Mouse (Mus musculus) CH12.LX (cell line): ENCODE measurements around the gene Map2k6. TPM values are rescaled to one million over a fixed set of nuclear protein-coding genes. Genes with fewer than 3 reads are reported as not detected.
A peak's percentile ranks its signal among the peaks of the same experiment; 100 is the strongest.
"Not testable (repeated sequence)": the region's sequence is repeated elsewhere in the genome, so short reads cannot be mapped to it uniquely, and the experiment has no call there.

ENCODE experiments used
- DNase-seq: peaks from one replicate; pipeline ENCODE4 v3.0.0-alpha.2; 2013; ENCODE audit errors: extremely low read depth
- H3K27ac ChIP-seq: 2 replicates; pipeline ENCODE4 v1.5.1; 2012; ENCODE audit warnings: low read depth, mild to moderate bottlenecking, control low read depth, moderate library complexity; ENCODE audit not compliant: insufficient read depth
- H3K27me3 ChIP-seq: replicated peaks from 2 replicates; pipeline ENCODE3; 2012; ENCODE audit warnings: inconsistent platforms
- H3K36me3 ChIP-seq, 2 experiments: replicated peaks in 1 of 2; 2 replicates each; pipeline versions ENCODE3 to v1.6.1; 2012; ENCODE audit warnings: inconsistent platforms in 1 of 2, low read length in 1 of 2, mild to moderate bottlenecking in 1 of 2, mixed read lengths in 1 of 2, moderate library complexity in 1 of 2; ENCODE audit not compliant: control insufficient read depth in 1 of 2, insufficient read depth in 1 of 2
- H3K4me1 ChIP-seq, 2 experiments: 2 replicates each; pipeline ENCODE4 v1.6.1; 2012; ENCODE audit warnings: inconsistent platforms in 1 of 2, moderate library complexity in 1 of 2; ENCODE audit not compliant: insufficient read depth in 2 of 2, control insufficient read depth in 1 of 2
- H3K4me2 ChIP-seq: 2 replicates; pipeline ENCODE4 v1.6.1; 2012; ENCODE audit warnings: low read depth, mild to moderate bottlenecking, control low read depth; ENCODE audit not compliant: poor library complexity, insufficient read depth, severe bottlenecking
- H3K4me3 ChIP-seq, 3 experiments: fragments of 150-350 bp in 1 of 3; sonication (generic) in 1 of 3; replicated peaks in 1 of 3; 2 replicates each; pipeline versions ENCODE3 to v1.5.1; 2011 to 2012; ENCODE audit warnings: low read depth in 2 of 3, low read length in 2 of 3, mild to moderate bottlenecking in 2 of 3, moderate library complexity in 2 of 3, control low read depth in 1 of 3, improper control_type of control experiment in 1 of 3, inconsistent platforms in 1 of 3, mixed read lengths in 1 of 3; ENCODE audit not compliant: poor library complexity in 1 of 3
- H3K79me2 ChIP-seq: replicated peaks from 2 replicates; pipeline ENCODE4 v1.6.1; 2012; ENCODE audit warnings: mild to moderate bottlenecking, moderate library complexity; ENCODE audit not compliant: control insufficient read depth, poor library complexity, insufficient read depth, severe bottlenecking; ENCODE audit errors: extremely low read depth
- H3K9ac ChIP-seq: 2 replicates; pipeline ENCODE4 v1.6.1; 2012; ENCODE audit warnings: low read depth, mild to moderate bottlenecking, control low read depth, moderate library complexity; ENCODE audit not compliant: insufficient read depth
- H3K9me3 ChIP-seq: replicated peaks from 2 replicates; pipeline ENCODE3; 2012; ENCODE audit warnings: low read length, inconsistent platforms, mixed read lengths
- BHLHE40 ChIP-seq: IDR thresholded peaks from 2 replicates; pipeline ENCODE4 v1.6.1; 2011; ENCODE audit warnings: mild to moderate bottlenecking, low read depth, low read length, improper control_type of control experiment
- CHD1 ChIP-seq: IDR thresholded peaks from 2 replicates; pipeline ENCODE4 v1.6.1; 2012; ENCODE audit warnings: low read depth, low read length, improper control_type of control experiment, inconsistent platforms
- ELF1 ChIP-seq: IDR thresholded peaks from 2 replicates; pipeline ENCODE4 v1.6.1; 2014; ENCODE audit warnings: low read depth, mild to moderate bottlenecking, inconsistent platforms, low read length, improper control_type of control experiment
- GABPA ChIP-seq: IDR thresholded peaks from 2 replicates; pipeline ENCODE4 v1.6.1; 2012; ENCODE audit warnings: low read depth, low read length, improper control_type of control experiment, inconsistent platforms; ENCODE audit not compliant: insufficient replicate concordance
- HCFC1 ChIP-seq: IDR thresholded peaks from 2 replicates; pipeline ENCODE4 v1.6.1; 2012; ENCODE audit warnings: low read depth, mild to moderate bottlenecking, inconsistent platforms, low read length, improper control_type of control experiment
- KAT2A ChIP-seq: IDR thresholded peaks from 2 replicates; pipeline ENCODE4 v1.6.1; 2012; ENCODE audit warnings: low read length, improper control_type of control experiment, inconsistent platforms; ENCODE audit not compliant: insufficient replicate concordance
- MAX ChIP-seq: IDR thresholded peaks from 2 replicates; pipeline ENCODE4 v1.6.1; 2011; ENCODE audit warnings: low read length, improper control_type of control experiment
- MXI1 ChIP-seq: IDR thresholded peaks from 2 replicates; pipeline ENCODE4 v1.6.1; 2011; ENCODE audit warnings: mild to moderate bottlenecking, low read depth, low read length, improper control_type of control experiment
- MYC ChIP-seq: IDR thresholded peaks from 2 replicates; pipeline ENCODE4 v1.6.1; 2011; ENCODE audit warnings: low read depth, mild to moderate bottlenecking, improper control_type of control experiment, low read length
- NELFE ChIP-seq: IDR thresholded peaks from 2 replicates; pipeline ENCODE4 v1.6.1; 2011; ENCODE audit warnings: low read depth, low read length, improper control_type of control experiment
- NRF1 ChIP-seq: IDR thresholded peaks from 2 replicates; pipeline ENCODE4 v1.6.1; 2014; ENCODE audit warnings: low read depth, mild to moderate bottlenecking, inconsistent platforms, low read length, improper control_type of control experiment, moderate library complexity
- PAX5 ChIP-seq: IDR thresholded peaks from 2 replicates; pipeline ENCODE4 v1.6.1; 2012; ENCODE audit warnings: low read length, inconsistent platforms, mixed read lengths
- POLR2A ChIP-seq: IDR thresholded peaks from 2 replicates; pipeline ENCODE4 v1.6.1; 2011; ENCODE audit warnings: low read depth, mild to moderate bottlenecking, improper control_type of control experiment, low read length
- RAD21 ChIP-seq: IDR thresholded peaks from 2 replicates; pipeline ENCODE4 v1.6.1; 2011; ENCODE audit warnings: low read depth, mild to moderate bottlenecking, low read length, improper control_type of control experiment, moderate library complexity
- RCOR1 ChIP-seq: conservative IDR thresholded peaks from 2 replicates; pipeline ENCODE4 v1.6.1; 2012; ENCODE audit warnings: low read depth, mild to moderate bottlenecking, inconsistent platforms, low read length, improper control_type of control experiment
- SIN3A ChIP-seq: IDR thresholded peaks from 2 replicates; pipeline ENCODE4 v1.6.1; 2012; ENCODE audit warnings: low read length, improper control_type of control experiment, inconsistent platforms
- SMC3 ChIP-seq: IDR thresholded peaks from 2 replicates; pipeline ENCODE4 v1.6.1; 2011; ENCODE audit warnings: low read depth, low read length, improper control_type of control experiment
- TBP ChIP-seq: conservative IDR thresholded peaks from 2 replicates; pipeline ENCODE4 v1.6.1; 2011; ENCODE audit warnings: low read depth, low read length, improper control_type of control experiment
- TCF12 ChIP-seq: IDR thresholded peaks from 2 replicates; pipeline ENCODE4 v1.6.1; 2014; ENCODE audit warnings: low read depth, mild to moderate bottlenecking, inconsistent platforms, low read length, improper control_type of control experiment
- USF1 ChIP-seq: IDR thresholded peaks from 2 replicates; pipeline ENCODE4 v1.6.1; 2014; ENCODE audit warnings: low read depth, mild to moderate bottlenecking, inconsistent platforms, low read length, improper control_type of control experiment
- ZKSCAN1 ChIP-seq: IDR thresholded peaks from 2 replicates; pipeline ENCODE4 v1.6.1; 2012; ENCODE audit warnings: low read depth, inconsistent platforms, low read length, improper control_type of control experiment, borderline replicate concordance
- ZMIZ1 ChIP-seq: IDR thresholded peaks from 2 replicates; pipeline ENCODE4 v1.6.1; 2012; ENCODE audit warnings: low read depth, mild to moderate bottlenecking, inconsistent platforms, low read length, improper control_type of control experiment
- ZNF384 ChIP-seq: IDR thresholded peaks from 2 replicates; pipeline ENCODE4 v1.6.1; 2012; ENCODE audit warnings: low read depth, low read length, improper control_type of control experiment, inconsistent platforms
- dilution Hi-C: fragments of 300-500 bp; cut with MboI; formaldehyde crosslinking; loops from 2 replicates; pipeline ENCODE4 v1.14.3; 2020; ENCODE audit warnings: low sequenced_read_pairs; ENCODE audit not compliant: extremely low pct_unique_long_range_greater_than_20kb, extremely low pct_ligation_motif_present
- in situ Hi-C: fragments of 300-500 bp; cut with MboI; formaldehyde crosslinking; loops from 3 replicates; pipeline ENCODE4 v1.14.3; 2019; ENCODE audit warnings: low sequenced_read_pairs, low pct_ligation_motif_present, low pct_unique_long_range_greater_than_20kb, mixed read lengths
- polyA plus RNA-seq: library from polyadenylated mRNA; unstranded; fragments of >175 nt; gene quantifications from 2 replicates; pipeline ENCODE4 v1.2.1, GENCODE M21; 2012; ENCODE audit warnings: low read depth; ENCODE audit not compliant: insufficient read length
- total RNA-seq, 2 experiments: library from RNA; depleted of rRNA; stranded (reverse); fragments of 300-350 nt in 1 of 2; fragments of >200 nt in 1 of 2; gene quantifications; 2 replicates each; pipeline ENCODE4 v1.2.3; 2012 to 2014

Map2k6 gene
- 11.3 and 16.8 TPM in 2 replicates for total RNA-seq (2012; rRNA removed)
- 21.9 and 23.0 TPM in 2 replicates for total RNA-seq (2014; rRNA removed)
- 16.9 and 18.0 TPM in 2 replicates for polyA plus RNA-seq

DNA sequence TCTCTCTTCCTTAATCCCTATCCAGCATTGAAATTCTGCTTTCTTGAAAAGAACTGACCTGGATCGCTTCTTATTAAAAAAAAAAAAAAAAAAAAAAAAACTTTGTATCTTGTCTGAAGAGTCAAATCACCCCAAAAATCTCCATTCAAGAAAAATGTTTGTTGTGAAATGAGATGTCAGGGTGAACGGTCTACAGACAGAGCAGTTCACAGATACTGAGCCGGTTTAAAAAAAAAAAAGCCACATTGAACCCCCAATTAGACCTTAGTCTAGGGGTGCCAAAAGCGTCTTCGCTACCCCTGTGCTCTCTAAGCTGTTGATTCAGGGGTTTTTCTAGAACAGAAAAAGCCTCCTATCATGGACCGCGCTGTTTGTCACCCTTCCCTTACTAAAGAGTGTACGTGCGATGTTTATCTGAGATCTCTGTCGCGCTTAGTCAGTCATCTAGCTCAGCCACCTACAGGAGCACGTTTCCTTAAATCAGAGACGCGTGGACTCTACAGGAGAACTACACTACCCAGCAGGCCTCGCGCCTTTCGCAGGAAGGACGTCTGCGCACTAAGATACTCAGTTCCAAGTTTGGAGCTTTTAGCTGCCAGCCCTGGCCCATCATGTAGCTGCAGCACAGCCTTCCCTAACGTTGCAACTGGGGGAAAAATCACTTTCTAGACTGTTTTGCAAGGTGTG is at the start of gene Map2k6:
Gene Map2k6 (plus strand): TSS at position 570 of the 687 bp plus-strand sequence.
- in situ Hi-C loops (no loop called here), dilution Hi-C loops (no loop called here)
- Histone ChIP-seq H3K9ac (peak within 1 kb of the TSS; percentile 45), H3K9me3 (no peaks in the 10 kb centered on the region), H3K27ac (no peak within 1 kb of the TSS), H3K79me2 (no peaks in the 10 kb centered on the region), H3K4me3 (peak within 1 kb of the TSS; percentile 58 to 68 (median 63)), H3K27me3 (no peaks in the 10 kb centered on the region), H3K4me1 (peaks cover 7 to 30% of the 10 kb centered on the region in 2 experiments; a peak in 3 of 4 replicates), H3K4me2 (peak within 1 kb of the TSS; percentile 95), H3K36me3 (no peaks in the 10 kb centered on the region)
- peak; percentile 97 for DNase-seq
- TF ChIP-seq BHLHE40 (peak; percentile 92), NELFE (peak; percentile 44; the same call in 1 of the 2 replicates), CHD1 (no peak), ELF1 (peak; percentile 88), TBP (peak; percentile 86), ZKSCAN1 (peak; percentile 85), MXI1 (peak; percentile 90), ZMIZ1 (no peak), KAT2A (peak; percentile 94; the same call in 1 of the 2 replicates), GABPA (peak; percentile 65; the same call in 1 of the 2 replicates), MAX (peak; percentile 97), MYC (peak; percentile 99), TCF12 (peak; percentile 25; the same call in 1 of the 2 replicates), USF1 (no peak), NRF1 (peak; percentile 83), HCFC1 (peak; percentile 99), PAX5 (no peak), RAD21 (no peak), RCOR1 (no peak), POLR2A (peak; percentile 75), ZNF384 (peak; percentile 94)

- dilution Hi-C loops = no loop called here
- DNase-seq = no peak
- Histone ChIP-seq H3K36me3 (no peaks in the 10 kb centered on the region), H3K9me3 (no peaks in the 10 kb centered on the region), H3K4me2 (no peak overlapping the region), H3K4me1 (peaks cover 0 to 5% of the 10 kb centered on the region in 2 experiments; a peak in 3 of 4 replicates), H3K4me3 (no peak overlapping the region), H3K9ac (no peak overlapping the region), H3K27ac (no peak overlapping the region), H3K27me3 (no peaks in the 10 kb centered on the region), H3K79me2 (no peaks in the 10 kb centered on the region)
- in situ Hi-C loops = loop anchor here (25.0 kb wide), 1 partner anchor 708 kb away; the partner anchor contains the start of gene Kcnj2
- TF ChIP-seq SMC3 (no peak), BHLHE40 (no peak), NELFE (no peak), SIN3A (no peak), ZKSCAN1 (no peak)
Measured at GRCm38 (mm10) chr11:110354261-110354660, 44.7 kb upstream of the Map2k6 start.

GRCm38 (mm10) chr11:110355131-110355530 is 43.8 kb upstream of the Map2k6 start:
- H3K4me1 ChIP-seq, H3K27me3 ChIP-seq, H3K36me3 ChIP-seq, H3K27ac ChIP-seq, H3K4me2 ChIP-seq, H3K4me3 ChIP-seq, dilution Hi-C loops, DNase-seq, H3K79me2 ChIP-seq, H3K9me3 ChIP-seq, H3K9ac ChIP-seq: not testable (repeated sequence)
- in situ Hi-C loops = loop anchor here (25.0 kb wide), 1 partner anchor 707 kb away; the partner anchor contains the start of gene Kcnj2
